Mouse (Mus musculus) CH12.LX (cell line): ENCODE measurements around the gene Vegfb.

Source experiments
- CHD1 ChIP-seq: IDR thresholded peaks from 2 replicates; pipeline ENCODE4 v1.6.1; 2012; ENCODE audit warnings: low read depth, low read length, improper control_type of control experiment, inconsistent platforms
- CTCF ChIP-seq, 2 experiments: IDR thresholded peaks in 1 of 2; conservative IDR thresholded peaks in 1 of 2; 2 replicates each; pipeline ENCODE4 v1.5.1; 2011 to 2012; ENCODE audit warnings: low read depth in 2 of 2, low read length in 2 of 2, improper control_type of control experiment in 1 of 2, inconsistent platforms in 1 of 2, mild to moderate bottlenecking in 1 of 2, moderate library complexity in 1 of 2
- MAZ ChIP-seq: IDR thresholded peaks from 2 replicates; pipeline ENCODE4 v1.6.1; 2012; ENCODE audit warnings: low read depth, mild to moderate bottlenecking, inconsistent platforms, low read length, improper control_type of control experiment, moderate library complexity
- NELFE ChIP-seq: IDR thresholded peaks from 2 replicates; pipeline ENCODE4 v1.6.1; 2011; ENCODE audit warnings: low read depth, low read length, improper control_type of control experiment
- POLR2A ChIP-seq: IDR thresholded peaks from 2 replicates; pipeline ENCODE4 v1.6.1; 2011; ENCODE audit warnings: low read depth, mild to moderate bottlenecking, improper control_type of control experiment, low read length

- TF ChIP-seq CTCF (conservative IDR thresholded peaks at IDR 0.05 in 1 of 2, IDR thresholded peaks at IDR 0.05 in 1 of 2; ENCODE audit: low read depth in 2 of 2, low read length in 2 of 2) (no peak), MAZ (no peak), CHD1 (no peak), POLR2A (no peak), NELFE (no peak)
Observed at GRCm38 (mm10) chr19:6937541-6938465, 49.6 kb downstream of the Vegfb start.
